Mouse (Mus musculus) right cerebral cortex, postnatal 10 days (tissue): Measurements from ENCODE around the gene Sap18b.
A peak's percentile ranks its signal among the peaks of the same experiment; 100 is the strongest.
"Not testable (repeated sequence)": the region's sequence is repeated elsewhere in the genome, so short reads cannot be mapped to it uniquely, and the experiment has no call there.

ENCODE experiments used
- DNase-seq, 2 experiments: peaks; one replicate each; pipeline ENCODE4 v3.0.0; 2021; ENCODE audit warnings: low spot score in 2 of 2

Gene Sap18b

DNA sequence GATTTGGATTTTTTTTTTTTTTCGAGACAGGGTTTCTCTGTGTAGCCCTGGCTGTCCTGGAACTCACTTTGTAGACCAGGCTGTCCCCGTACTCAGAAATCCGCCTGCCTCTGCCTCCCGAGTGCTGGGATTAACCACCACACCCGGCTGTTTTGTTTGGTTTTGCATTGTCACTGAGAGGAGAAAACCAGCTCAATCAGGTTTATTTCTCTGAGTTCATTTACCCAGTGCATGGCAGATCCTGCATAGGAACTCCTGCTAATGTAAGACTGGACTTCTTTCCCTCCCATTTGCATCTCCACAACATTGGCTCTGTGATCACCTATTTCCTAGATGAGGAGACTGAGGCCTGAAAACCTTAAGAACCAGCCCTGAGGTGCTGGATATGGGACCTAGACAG, 3.0 kb upstream of the Sap18b start:
- no peak for DNase-seq

DNA sequence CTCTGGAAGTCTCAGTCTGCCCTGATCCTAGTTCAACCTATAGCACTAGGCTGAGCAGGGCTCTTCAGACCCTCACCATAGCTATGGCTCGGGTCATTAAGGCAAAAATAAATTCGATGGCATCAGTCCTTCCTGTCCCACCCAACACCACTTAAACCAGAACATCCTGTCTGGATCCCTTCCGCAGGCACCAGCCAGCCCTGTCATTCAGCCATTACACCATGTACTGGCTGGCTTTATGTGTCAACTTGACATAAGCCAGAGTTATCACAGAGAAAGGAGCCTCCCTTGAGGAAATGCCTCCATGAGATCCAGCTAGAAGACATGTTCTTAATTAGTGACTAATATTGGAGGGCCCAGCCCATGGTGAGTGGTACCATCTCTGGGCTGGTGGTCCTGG, 2.4 kb upstream of the Sap18b start:
- DNase-seq = no peak

DNA sequence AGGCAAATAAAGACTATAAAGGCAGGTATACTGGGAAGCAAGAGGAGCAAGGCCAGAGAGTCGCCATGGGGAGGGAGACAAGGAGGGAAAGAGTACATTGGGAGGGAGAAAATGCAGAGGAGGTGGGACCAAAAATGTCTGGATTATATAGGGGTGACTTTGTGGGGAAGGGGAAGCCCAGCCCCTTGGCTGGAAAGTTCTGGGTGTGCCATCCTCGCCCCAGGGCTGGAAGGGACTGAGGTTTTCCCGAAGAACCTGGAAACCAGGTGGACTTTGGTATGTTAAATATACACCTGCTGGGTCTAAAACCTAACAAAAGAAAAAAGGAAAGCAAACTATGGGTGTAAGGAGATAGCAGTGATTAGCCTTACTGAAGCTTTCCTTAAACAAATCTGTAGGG, 5.0 kb downstream of the Sap18b start:
- no peak for DNase-seq

DNA sequence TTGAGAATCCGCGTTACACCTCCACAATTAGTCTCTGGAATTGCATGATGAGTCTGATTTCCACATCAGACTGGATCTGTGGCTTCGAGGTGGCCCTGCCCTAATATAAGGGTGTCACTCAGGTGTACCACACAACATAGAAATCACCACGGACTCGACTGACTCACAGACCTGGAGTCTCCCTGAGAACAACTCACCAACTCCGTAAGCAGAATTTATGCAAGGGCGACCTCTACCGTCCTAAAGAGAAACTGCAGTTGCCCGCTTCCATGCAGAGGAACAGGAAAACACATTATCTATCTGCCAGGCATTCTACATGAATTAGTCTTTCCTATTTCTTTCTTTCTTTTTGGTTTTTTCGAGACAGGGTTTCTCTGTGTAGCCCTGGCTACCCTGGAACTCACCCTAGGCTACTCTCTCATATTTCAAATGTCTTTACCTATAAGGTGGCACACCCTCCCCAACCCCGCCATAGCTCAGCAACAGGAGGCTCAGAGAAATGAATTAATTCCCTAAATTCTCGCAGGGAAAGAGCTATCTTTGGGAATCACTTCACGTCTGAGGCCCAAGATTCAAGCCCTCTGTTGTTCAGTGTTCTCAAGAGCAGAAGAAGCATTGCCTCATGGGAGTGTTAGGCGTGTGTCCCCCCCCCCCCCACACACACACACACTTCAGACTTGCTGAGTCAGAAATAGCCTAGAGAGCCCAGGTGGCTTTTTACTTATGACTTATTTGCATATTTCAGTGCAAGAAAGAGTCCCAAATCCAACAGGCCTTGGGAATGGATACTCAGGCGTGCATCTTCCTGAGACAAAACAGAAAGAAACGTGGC, 7.7 kb downstream of the Sap18b start:
- peak; percentile 88 to 91 for DNase-seq

DNA sequence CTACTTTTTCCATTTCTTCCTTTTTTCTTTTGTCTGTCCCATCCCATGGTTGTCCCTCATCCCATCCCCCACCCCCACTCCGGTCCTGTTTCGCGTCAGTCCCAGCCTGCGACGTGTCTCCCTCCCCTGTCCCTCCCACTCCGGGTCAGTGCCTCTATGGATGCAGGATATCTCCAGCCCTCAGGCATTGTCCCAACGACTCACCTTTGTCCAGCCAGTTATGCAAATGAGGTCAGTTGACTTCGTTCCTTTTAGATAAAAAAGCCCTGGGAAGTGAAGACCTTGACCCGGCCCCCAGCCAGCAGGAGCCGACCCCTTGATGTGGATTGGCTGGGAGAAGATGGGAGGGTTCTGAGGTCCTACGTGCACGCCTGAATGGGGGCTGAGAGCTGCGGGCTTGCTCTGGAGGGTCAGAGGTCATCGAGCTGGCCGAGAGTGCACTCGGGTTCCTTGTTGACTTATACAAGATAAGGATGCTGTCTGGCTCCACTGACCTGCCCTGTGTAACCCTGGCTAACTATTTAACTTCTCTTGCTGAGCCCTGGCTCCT, 8.4 kb downstream of the Sap18b start:
- DNase-seq = peak in 1 of 2 experiments; percentile 28

DNA sequence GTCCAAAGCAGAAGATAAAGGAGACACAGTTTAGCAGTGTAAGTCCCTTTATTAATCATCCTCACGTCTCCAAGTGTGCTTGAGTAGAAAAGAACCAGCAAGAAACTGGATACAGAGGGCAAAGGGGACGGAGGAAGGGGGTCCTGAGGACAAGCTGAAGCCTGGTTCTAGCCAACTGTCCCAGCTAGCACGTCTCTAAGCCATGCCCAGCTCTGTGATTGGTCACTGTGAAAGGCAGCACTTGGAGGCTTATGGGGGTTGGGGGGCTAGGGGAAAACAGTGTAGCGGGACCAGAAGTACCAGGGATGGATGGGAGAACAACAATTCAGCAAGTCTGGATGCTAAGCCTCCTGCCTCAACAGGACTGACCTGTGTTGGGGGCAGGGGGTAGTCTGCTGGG, 10.7 kb downstream of the Sap18b start:
- no peak for DNase-seq

DNA sequence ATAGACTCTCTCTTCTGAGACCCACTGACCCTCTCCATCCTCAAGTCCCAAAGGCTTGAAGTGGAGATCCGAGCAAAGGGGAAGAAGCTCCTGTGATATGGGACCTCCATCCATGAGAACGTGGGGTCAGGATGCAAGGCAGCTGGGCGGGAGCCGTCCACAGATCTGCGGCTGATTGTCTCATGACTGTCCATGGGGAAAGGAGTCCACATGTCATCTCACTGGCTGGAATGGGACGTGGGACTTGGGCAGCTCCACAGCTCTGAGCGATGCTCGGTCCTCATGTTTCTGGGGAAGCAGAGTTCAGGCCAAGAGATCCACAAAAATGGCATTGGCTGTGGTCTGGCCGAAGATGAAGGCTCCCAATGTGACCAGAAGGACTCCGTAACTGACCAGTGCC, 12.1 kb downstream of the Sap18b start:
- DNase-seq = no peak

DNA sequence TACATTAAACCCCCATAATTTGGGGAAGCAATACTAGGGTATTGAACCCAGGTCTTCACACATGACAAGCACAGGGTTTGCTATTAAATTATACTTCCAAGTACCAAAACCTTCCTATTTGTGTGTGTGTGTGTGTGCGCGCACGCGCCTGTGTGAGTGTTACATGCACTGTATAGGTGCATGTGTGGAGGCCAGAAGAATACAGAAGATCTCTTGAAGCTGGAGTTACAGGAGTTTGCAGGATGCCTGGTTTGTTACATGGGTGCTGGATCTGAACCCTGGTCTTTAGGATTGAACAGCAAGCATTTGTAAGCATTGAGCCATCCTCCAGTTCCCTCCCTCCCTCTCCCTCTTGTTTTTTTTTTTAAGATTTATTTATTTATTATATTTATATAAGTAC, 14.1 kb downstream of the Sap18b start:
- DNase-seq = no peak

DNA sequence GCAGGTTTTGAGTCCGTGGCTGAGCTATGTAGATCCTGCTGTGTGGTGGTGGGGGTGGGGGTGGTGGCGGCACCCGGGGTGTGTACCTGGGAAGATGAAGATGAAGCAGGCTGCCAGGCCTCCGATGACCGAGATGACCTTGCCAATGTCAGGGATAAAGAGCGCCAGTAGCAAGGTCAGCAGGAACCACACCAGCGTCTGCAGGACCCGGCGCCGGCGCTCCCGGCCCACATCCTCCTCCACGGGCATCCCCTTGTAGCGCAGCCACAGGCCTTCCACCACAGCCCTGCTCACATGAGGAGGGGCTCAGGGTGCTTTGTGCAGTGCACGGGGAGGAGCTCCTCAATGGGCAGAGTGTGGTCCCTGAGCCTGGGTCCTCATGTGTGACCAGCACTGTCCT, 16.3 kb downstream of the Sap18b start:
- peak in 1 of 2 experiments; percentile 20 for DNase-seq

DNA sequence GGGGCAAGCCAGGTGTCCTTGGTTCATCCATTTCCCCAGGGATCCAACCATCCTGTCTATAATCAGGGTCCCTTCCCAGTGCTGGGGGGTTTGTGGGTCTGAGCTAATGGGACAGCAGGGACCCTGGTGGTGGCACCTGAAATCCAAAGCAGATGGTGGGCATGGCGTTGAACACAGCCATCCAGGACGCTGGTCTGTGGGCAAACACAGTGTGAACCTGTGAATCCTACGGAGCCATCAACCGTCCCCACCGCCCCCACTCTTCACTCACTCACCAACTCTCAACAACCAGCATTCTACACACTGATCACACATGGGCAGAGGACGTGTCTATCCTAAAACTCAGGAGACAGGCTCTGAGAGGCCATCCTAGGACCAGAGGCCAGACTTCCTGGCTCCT, 18.8 kb downstream of the Sap18b start:
- DNase-seq = peak in 1 of 2 experiments; percentile 14

DNA sequence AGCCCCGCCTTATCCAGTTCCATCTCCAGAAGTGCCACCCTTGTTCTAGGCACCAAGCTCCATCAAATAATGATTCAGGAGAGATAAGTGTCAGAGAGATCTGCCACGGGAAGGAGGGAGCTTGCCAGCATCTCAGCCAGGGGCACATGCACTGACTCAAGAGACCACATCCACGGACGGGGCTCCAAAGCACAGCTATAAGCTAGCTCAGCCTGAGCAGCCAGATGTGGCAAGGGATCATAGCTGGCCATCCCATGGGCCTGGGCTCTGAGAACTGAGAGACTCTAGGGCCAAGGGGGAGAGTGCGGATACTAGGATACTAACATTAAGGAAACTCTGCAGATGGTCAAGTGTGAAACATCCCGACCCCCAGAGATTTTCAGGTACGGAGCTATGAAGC, 19.9 kb downstream of the Sap18b start:
- peak in 1 of 2 experiments; percentile 15 for DNase-seq

DNA sequence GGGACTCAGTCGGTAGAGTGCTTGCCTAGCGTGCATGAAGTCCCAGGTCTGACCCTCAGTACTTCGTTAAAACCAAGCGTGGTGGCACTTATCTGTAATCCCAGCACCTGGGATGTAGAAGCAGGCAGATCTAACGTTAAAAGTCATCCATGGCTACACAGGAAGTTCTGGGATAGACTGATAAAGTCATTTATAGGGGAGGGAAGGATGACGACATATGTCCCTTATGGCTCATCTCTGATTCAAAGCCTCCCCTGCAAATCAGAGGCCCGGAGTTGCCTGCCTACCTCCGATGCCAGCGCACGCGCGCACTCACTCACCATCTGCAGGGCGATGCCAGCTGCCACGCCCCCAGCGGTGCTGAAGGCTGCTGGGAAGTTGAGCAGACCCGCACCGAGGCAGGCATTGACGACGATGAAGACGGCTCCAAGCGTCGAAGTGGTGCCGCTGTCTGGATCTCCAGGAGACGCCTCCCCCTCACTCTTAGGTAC, 23.0 kb downstream of the Sap18b start:
- DNase-seq = peak in 1 of 2 experiments; percentile 36

DNA sequence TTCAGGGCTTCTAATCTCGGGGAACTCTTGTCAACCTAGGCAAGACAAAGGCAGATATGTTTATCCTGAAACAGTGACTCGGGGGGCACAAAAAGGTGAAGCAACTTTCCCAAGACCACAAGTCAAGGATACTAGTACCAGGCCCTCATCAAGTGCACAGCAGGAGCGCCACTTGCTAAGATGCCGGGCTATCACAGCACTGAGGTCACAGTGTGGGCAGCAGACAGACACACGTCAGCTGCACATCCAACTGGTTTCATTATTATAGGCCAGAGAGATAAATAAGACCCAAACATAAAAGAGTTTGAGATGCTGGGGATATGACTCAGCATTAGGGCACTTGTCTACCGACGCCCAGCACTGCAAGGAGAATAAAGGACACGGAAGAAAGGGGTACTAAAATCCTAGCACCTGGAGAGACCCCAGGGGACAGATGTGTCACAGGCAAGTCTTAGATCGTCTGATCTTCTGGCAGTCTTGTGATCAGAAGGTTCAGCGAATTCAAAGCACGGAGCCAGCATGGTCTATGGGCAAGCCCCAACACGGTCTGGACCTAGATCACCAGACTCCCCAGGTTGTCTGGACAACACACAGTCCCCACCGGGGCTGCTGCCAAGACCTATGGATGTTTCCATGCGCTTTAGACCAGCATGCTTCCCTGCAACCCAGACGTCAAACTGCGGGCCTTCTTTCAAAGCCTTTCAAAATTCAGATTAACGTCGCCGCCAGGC, 23.8 kb downstream of the Sap18b start:
- no peak for DNase-seq

DNA sequence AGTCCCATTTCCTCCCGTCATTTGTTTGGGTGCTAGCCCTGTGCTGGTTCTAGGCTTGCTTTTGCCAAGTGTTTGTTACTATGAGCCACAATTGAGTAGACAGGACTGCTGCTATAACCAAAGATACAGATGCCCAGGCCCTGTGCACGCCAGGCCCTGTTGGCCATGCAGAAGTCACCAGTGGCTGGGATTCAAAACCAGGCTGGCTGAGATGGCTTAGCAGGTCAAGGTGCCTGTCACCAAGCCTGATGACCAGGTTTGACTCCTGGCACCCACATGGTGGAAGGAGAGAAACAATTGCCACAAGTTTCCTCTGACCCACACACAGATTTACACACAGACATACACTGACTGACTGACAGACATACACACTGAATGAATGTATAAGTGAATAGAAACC, 25.2 kb downstream of the Sap18b start:
- DNase-seq = no peak

DNA sequence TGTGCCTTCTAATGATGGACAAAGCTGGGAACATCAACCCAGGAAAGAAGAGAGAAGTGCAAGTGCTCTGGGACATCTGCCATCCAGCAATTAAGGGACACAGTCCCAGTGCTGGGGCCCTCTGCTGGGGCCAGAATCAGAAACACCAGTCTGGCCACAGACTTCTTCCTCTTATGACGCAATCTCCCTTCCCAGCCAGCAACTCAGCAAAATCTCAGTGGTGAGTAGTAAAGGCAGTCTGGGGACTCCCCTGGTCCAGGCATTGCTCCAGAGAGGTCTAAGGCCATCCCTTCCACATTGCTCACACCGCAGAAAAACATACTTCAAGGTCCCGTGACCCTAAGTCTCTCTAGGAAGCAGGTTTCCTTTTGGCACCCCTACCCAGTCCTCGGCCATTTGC, 27.1 kb downstream of the Sap18b start:
- peak in 1 of 2 experiments; percentile 40 for DNase-seq

DNA sequence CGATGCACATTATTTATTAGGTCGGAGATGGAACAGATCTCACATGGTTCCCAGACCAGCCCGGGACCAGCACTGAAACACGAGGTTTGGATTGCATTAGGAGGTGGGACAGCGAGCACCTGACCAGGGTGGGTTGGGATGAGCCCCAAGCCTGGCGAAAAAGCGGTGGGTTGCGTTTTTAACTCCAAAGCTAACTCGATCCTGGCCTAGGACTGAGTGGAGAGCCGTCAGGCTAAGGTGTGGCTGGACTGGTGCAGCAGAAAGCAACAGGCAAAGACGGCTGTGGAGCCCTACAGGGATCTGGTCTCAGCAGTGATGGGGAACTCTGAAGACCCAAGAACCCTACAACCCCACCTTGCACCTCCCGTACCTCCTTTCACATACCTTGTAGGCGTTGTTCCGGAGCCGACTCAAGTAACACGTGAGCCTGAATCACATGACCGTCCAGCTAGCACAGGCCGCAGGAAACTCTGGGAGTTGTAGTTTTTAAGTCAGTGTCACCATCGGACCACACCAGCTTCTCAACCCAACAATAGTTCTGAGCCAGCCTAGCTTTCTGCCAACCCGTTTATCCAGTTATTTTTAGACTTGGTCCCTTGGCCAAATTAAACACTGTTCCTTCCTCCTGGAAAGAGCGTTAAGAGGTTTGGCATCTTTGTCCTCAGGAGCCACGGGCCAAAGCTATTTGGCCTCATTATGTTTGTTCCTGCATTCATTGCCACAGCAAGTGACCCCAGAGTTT, 28.1 kb downstream of the Sap18b start, which contains the start of gene Slc38a7:
Gene Slc38a7, minus strand, starts transcription at position 438 of the 742 bp plus-strand sequence.
- peak; percentile 85 to 94 for DNase-seq

DNA sequence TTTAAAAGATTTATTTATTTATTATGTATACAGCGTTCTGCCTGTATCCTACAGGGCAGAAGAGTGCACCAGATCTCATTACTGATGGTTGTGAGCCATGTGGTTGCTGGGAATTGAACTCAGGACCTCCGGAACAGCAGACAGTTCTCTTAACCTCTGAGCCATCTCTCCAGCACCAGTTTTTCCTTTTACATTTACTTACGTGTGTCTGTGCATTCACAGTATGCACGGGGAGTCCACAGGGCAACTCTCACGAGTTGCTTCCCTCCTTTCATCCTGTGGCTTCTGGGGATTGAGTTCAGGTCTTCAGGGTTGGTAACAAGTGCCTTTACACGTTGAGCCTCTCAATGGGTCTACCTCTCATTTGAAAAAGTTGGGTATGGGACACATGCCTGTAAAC, 29.0 kb downstream of the Sap18b start:
- DNase-seq = no peak

DNA sequence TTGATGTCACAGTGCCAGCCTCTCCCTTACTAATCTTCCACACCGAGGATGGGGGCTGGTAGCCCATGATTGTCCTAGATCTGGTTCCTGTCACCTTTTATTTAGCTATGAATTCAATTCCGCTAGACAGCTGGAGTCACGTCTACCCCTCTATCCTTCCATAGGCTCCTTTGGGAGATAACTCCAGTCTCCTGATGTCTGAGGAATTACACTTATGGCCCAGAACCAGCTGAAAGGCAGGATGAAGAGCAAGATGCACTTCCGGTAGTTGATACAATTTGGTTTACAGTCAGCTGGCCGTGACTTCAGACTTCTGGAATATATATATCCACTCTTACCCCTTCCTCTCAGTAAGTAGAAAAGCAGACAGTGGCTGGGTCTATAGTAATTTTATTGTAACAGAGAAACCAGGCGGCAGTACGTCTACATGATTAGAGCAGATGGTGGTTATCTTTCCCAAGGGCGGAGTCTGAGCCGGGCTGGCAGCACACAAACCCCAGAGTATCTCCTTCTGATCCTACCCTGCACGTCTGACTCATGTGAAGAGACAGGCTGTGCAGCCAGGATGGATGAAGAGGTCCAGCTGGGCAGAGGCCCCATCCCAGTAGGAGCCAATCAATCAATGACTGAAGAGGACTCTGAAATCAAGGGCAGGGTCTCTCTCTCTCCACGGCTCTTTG, 38.8 kb downstream of the Sap18b start:
- not testable (repeated sequence) for DNase-seq

DNA sequence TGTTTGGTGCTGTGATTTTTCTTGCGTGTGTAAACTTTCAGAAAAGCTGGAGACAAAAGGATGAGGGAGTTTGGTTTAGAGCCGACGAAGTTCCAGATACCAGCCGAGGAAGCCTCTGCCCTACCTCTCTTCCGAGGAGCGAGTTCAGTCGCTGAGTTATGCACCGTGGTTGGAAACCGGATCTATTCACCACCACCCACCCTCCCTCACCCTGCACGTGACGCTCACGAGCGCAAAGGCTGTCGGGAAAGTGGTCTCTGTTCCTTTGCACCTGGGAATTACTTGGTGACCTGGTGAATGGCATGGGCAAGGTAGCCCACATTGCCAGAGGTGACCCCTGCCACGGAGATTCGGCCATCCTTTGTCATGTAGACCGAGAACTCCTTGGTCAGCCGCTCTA, 39.7 kb downstream of the Sap18b start:
- not testable (repeated sequence) for DNase-seq

DNA sequence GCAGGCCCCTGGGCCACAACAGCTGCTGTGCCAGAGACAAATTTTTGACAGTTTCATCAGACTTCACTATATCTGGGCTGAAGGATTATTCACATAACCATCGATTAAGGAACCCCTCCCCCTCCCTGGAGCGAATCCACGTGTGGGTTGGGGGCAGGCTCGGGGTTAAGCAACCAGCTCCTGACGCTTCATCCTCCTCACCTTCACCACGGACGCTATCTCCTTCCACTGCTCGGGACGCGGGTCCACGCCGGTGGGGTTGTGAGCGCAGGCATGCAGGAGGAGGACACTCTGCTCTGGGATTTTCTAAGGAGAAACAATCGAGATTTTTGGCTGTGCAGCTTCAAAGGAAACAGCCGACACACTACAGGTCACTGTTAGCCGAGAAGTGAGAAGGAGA, 46.5 kb downstream of the Sap18b start:
- no peak for DNase-seq

DNA sequence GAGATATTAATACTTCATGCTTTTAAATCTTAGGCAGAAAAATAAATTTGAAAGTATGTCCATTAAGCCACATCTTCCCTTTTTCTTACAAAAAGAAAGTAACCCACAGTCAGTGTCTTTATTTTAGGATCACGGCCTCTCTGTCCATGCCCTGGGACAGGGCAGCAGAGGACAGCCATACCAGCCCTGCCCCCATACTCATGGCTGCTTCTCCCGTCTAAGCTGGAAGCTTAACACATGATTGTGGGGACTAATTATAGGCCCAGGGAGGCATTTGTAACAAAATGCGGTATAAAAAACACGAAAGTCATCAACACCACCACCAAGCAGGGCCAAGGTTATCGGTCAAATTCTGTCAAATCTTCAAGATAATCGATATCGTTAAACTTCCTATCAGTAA, 50.1 kb downstream of the Sap18b start:
- DNase-seq = no peak
